Mouse (Mus musculus): ENCODE results near the gene Rab25. TPM values are rescaled to one million over a fixed set of nuclear protein-coding genes. Genes with fewer than 3 reads are reported as not detected.

Gene Rab25
- polyA plus RNA-seq, 1 experiment = not detected

DNA sequence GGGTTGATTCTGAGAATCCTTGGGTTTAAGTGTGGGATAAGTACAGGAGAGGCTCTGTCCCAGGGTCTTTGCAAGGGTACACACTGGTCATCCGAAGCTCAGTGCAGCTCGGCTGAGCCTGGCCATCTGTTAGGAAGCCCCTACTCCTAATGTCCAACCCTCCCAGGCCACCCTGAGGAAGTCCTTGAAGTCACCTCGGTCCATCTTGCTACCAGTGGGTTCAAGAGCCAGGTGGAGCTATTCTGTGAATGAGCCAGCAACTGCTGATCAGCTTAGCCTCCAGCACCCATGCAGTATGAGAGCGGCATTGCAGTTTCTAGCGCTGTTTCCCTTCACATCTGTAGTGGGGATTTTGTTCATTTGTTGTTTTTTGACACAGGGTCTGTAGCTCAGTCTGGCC, 8.0 kb downstream of the Rab25 start:
- no peaks in the 10 kb centered on the region; the same call in 1 of the 2 replicates for H3K4me1 ChIP-seq (ENCODE audit: control insufficient read depth, insufficient read depth, insufficient read length, low read length)
- no peak overlapping the region for H3K4me3 ChIP-seq (ENCODE audit: insufficient read depth, low read depth, low read length)
- no peak overlapping the region for H3K27ac ChIP-seq (replicated peaks; ENCODE audit: low read depth, low read length)

- no peak overlapping the region for H3K4me3 ChIP-seq (ENCODE audit: insufficient read depth, low read depth, low read length)
- no peak overlapping the region for H3K27ac ChIP-seq (replicated peaks; ENCODE audit: low read depth, low read length)
Observed at GRCm38 (mm10) chr3:88539397-88539796, 8.7 kb downstream of the Rab25 start.

GRCm38 (mm10) chr3:88538271-88539145, 9.6 kb downstream of the Rab25 start:
- Histone ChIP-seq H3K4me1 (ENCODE audit: control insufficient read depth, insufficient read depth, insufficient read length, low read length) (no peaks in the 10 kb centered on the region; the same call in 1 of the 2 replicates), H3K27ac (replicated peaks; ENCODE audit: low read depth, low read length) (no peak overlapping the region), H3K4me3 (ENCODE audit: insufficient read depth, low read depth, low read length) (no peak overlapping the region)

More at GRCm38 (mm10) chr3:88539397-88539796, 8.7 kb downstream of the Rab25 start:
- no peaks in the 10 kb centered on the region; the same call in 1 of the 2 replicates for H3K4me1 ChIP-seq (ENCODE audit: control insufficient read depth, insufficient read depth, insufficient read length, low read length)

- no peaks in the 10 kb centered on the region; the same call in 1 of the 2 replicates for H3K4me1 ChIP-seq (ENCODE audit: control insufficient read depth, insufficient read depth, insufficient read length, low read length)
- peak overlapping the region; percentile 63 for H3K4me3 ChIP-seq (ENCODE audit: insufficient read depth, low read depth, low read length)
Observed at GRCm38 (mm10) chr3:88537146-88537545, 11.0 kb downstream of the Rab25 start.

GRCm38 (mm10) chr3:88536103-88536930, 11.8 kb downstream of the Rab25 start:
- H3K4me3 ChIP-seq (ENCODE audit: insufficient read depth, low read depth, low read length) = peak overlapping the region; percentile 63
- H3K27ac ChIP-seq (replicated peaks; ENCODE audit: low read depth, low read length) = no peak overlapping the region
- H3K4me1 ChIP-seq (ENCODE audit: control insufficient read depth, insufficient read depth, insufficient read length, low read length) = no peaks in the 10 kb centered on the region; the same call in 1 of the 2 replicates

More at GRCm38 (mm10) chr3:88537146-88537545, 11.0 kb downstream of the Rab25 start:
- H3K27ac ChIP-seq (replicated peaks; ENCODE audit: low read depth, low read length) = no peak overlapping the region

GRCm38 (mm10) chr3:88535527-88535926, 12.6 kb downstream of the Rab25 start:
- H3K27ac ChIP-seq (replicated peaks; ENCODE audit: low read depth, low read length) = no peak overlapping the region
- H3K4me3 ChIP-seq (ENCODE audit: insufficient read depth, low read depth, low read length) = no peak overlapping the region
- H3K4me1 ChIP-seq (ENCODE audit: control insufficient read depth, insufficient read depth, insufficient read length, low read length) = no peaks in the 10 kb centered on the region; the same call in 1 of the 2 replicates

DNA sequence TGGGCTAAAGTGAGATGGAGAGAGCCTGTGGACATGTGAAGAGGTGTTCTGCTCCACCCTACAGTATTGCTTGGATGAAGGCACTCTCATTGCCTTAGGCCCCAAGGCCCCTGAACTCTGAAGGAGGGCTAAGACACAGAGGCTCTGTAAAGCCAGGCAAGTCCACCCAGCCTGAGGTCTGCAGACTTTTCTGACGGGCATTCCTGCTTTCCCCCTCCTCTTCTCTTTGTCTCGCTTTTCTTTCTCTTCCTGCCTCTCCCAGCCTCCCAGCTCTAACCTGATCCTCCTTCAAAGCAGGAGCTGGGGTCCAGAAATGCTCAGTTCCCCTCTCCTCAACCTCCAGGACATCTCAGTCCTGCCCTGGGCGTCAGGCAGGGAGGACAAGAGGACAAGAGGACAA, 13.1 kb downstream of the Rab25 start:
- Histone ChIP-seq H3K27ac (replicated peaks; ENCODE audit: low read depth, low read length) (no peak overlapping the region), H3K4me1 (ENCODE audit: control insufficient read depth, insufficient read depth, insufficient read length, low read length) (no peaks in the 10 kb centered on the region; the same call in 1 of the 2 replicates), H3K4me3 (ENCODE audit: insufficient read depth, low read depth, low read length) (no peak overlapping the region)

DNA sequence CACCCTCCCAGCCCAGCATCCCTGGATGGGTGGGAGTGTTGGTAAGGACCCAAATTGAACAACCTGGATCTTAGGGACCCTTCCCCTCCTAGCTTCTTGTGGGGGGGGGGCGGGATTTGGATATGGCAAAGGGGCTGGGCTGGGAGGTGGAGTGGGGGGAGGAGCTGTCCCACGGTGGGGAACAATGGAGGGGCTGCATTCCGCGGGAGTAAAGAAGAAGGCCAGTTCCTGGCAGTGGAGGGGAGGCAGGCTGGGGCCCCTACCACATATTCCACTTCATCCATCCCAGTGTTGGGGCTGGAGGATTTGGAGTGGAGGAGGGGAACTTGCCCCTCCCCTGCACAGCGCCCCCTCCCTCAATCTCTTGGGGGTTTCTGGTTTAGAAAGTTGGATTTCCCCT, 14.4 kb downstream of the Rab25 start:
- Histone ChIP-seq H3K4me1 (ENCODE audit: control insufficient read depth, insufficient read depth, insufficient read length, low read length) (no peaks in the 10 kb centered on the region; the same call in 1 of the 2 replicates), H3K4me3 (ENCODE audit: insufficient read depth, low read depth, low read length) (no peak overlapping the region), H3K27ac (replicated peaks; ENCODE audit: low read depth, low read length) (no peak overlapping the region)

- Histone ChIP-seq H3K27ac (replicated peaks; ENCODE audit: low read depth, low read length) (no peak overlapping the region), H3K4me1 (ENCODE audit: control insufficient read depth, insufficient read depth, insufficient read length, low read length) (no peaks in the 10 kb centered on the region; the same call in 1 of the 2 replicates), H3K4me3 (ENCODE audit: insufficient read depth, low read depth, low read length) (peak overlapping the region; percentile 48)
Observed at GRCm38 (mm10) chr3:88532689-88533511, 15.2 kb downstream of the Rab25 start.

DNA sequence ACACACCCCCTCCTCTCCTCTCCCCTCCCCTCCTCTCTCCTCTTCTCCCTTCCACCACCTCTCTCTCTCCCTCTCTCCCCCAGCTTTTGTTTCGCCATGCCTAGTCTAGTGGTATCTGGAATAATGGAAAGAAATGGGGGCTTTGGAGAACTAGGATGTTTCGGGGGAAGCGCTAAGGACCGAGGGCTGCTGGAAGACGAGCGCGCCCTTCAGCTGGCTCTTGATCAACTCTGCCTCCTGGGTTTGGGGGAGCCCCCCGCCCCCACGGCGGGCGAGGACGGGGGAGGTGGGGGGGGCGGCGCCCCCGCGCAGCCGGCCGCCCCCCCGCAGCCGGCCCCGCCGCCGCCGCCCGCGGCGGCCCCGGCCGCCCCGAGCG, 15.8 kb downstream of the Rab25 start, which contains the start of gene Mex3a:
Gene Mex3a (plus strand): TSS at position 97 of the 376 bp plus-strand sequence.
- Histone ChIP-seq H3K27ac (replicated peaks; ENCODE audit: low read depth, low read length) (peak within 1 kb of the TSS; percentile 58), H3K4me3 (ENCODE audit: insufficient read depth, low read depth, low read length) (peak within 1 kb of the TSS; percentile 91), H3K4me1 (ENCODE audit: control insufficient read depth, insufficient read depth, insufficient read length, low read length) (peaks cover 2% of the 10 kb centered on the region; the same call in 1 of the 2 replicates)

GRCm38 (mm10) chr3:88531348-88532298, 16.5 kb downstream of the Rab25 start:
- Histone ChIP-seq H3K4me1 (ENCODE audit: control insufficient read depth, insufficient read depth, insufficient read length, low read length) (peaks cover 2% of the 10 kb centered on the region; the same call in 1 of the 2 replicates), H3K27ac (replicated peaks; ENCODE audit: low read depth, low read length) (peak overlapping the region; percentile 58), H3K4me3 (ENCODE audit: insufficient read depth, low read depth, low read length) (peak overlapping the region; percentile 91)

- peak overlapping the region; percentile 30 for H3K4me3 ChIP-seq (ENCODE audit: insufficient read depth, low read depth, low read length)
- peaks cover 2% of the 10 kb centered on the region; the same call in 1 of the 2 replicates for H3K4me1 ChIP-seq (ENCODE audit: control insufficient read depth, insufficient read depth, insufficient read length, low read length)
- no peak overlapping the region for H3K27ac ChIP-seq (replicated peaks; ENCODE audit: low read depth, low read length)
Observed at GRCm38 (mm10) chr3:88530082-88530864, 17.8 kb downstream of the Rab25 start.
